ENCODE assay signal across 24 mouse cellular contexts in the genomic region with DNA sequence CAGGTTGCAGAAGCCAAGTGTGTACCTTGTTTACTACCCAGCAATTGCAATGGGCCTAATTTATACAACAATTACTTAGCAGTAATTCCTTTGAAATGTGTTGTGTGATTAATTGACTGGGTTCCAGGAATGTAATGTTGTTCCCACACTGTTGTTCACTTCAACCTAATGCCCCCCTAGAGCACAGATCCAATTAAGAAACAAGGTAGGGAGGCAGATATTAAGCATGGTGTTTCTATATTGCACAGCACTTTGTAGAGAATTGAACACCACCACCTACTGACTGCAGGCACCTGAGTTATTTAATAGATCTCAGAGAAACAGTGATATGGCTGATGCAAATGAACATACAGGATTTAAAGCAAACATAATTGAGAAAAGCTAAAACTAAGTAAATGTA.
DNase-seq lines count a peak whose midpoint lies in the region; ATAC-seq and TF ChIP-seq lines count a peak whose summit lies in the region.
"Had no signal": no experiment of that assay in that cellular context is flagged by ENCODE, and none has a peak within 500 bp of the region (broad histone marks: within the 10 kb centered on the region; RNA-seq: fewer than 3 reads in every experiment).

No protein-coding gene starts in this region.

- no peak overlapping the region for H3K4me3 ChIP-seq in forebrain, embryonic 14.5 days (ENCODE audit: low read depth, low read length)
- H3K4me3 ChIP-seq in forebrain, embryonic 10.5 days = no peak overlapping the region
- no peak overlapping the region for H3K4me3 ChIP-seq in hindbrain, postnatal 0 days (ENCODE audit: low read length)
- no peak overlapping the region for H3K4me3 ChIP-seq in hindbrain, embryonic 10.5 days
- no peak overlapping the region for H3K4me3 ChIP-seq in midbrain, postnatal 0 days (ENCODE audit: low read depth, low read length)
- H3K4me3 ChIP-seq in midbrain, embryonic 13.5 days (replicated peaks) = no peak overlapping the region
- H3K4me3 ChIP-seq: embryonic facial prominence, embryonic 15.5 days; erythroblast, embryonic 14.5 days; heart, adult 2 months; heart, embryonic 15.5 days had no signal

- TF ChIP-seq CTCF in hindbrain, postnatal 0 days (IDR thresholded peaks at IDR 0.05; ENCODE audit: low read depth) = 0 out of 2 replicates have a peak, but pooled peaks have one; percentile 9
- TF ChIP-seq CTCF in midbrain, postnatal 0 days (IDR thresholded peaks at IDR 0.05) = no peak

- H3K9me3 ChIP-seq in forebrain, embryonic 14.5 days (replicated peaks; ENCODE audit: control insufficient read depth, low read length) = no peaks in the 10 kb centered on the region
- H3K9me3 ChIP-seq in forebrain, embryonic 10.5 days = no peaks in the 10 kb centered on the region
- H3K9me3 ChIP-seq in hindbrain, postnatal 0 days (ENCODE audit: low read length) = no peaks in the 10 kb centered on the region
- no peaks in the 10 kb centered on the region for H3K9me3 ChIP-seq in hindbrain, embryonic 10.5 days
- H3K9me3 ChIP-seq in midbrain, postnatal 0 days (ENCODE audit: low read length) = no peaks in the 10 kb centered on the region
- no peaks in the 10 kb centered on the region for H3K9me3 ChIP-seq in midbrain, embryonic 13.5 days
- H3K9me3 ChIP-seq: embryonic facial prominence, embryonic 15.5 days; G1E; heart, embryonic 15.5 days had no signal

- H3K4me1 ChIP-seq in forebrain, embryonic 14.5 days (ENCODE audit: control insufficient read depth, insufficient read depth, low read length) = no peaks in the 10 kb centered on the region; the same call in 1 of the 2 replicates
- peaks cover 31% of the 10 kb centered on the region for H3K4me1 ChIP-seq in forebrain, embryonic 10.5 days
- H3K4me1 ChIP-seq in hindbrain, postnatal 0 days (ENCODE audit: insufficient read depth, low read length) = 0 out of 2 replicates have a peak, but pooled peaks cover 6% of the 10 kb centered on the region
- peaks cover 10% of the 10 kb centered on the region for H3K4me1 ChIP-seq in hindbrain, embryonic 10.5 days (replicated peaks)
- no peaks in the 10 kb centered on the region for H3K4me1 ChIP-seq in midbrain, postnatal 0 days (ENCODE audit: insufficient read depth, low read length)
- H3K4me1 ChIP-seq in midbrain, embryonic 13.5 days (replicated peaks) = peaks cover 6% of the 10 kb centered on the region; the same call in 1 of the 2 replicates
- H3K4me1 ChIP-seq: embryonic facial prominence, embryonic 15.5 days had no signal

- H3K9ac ChIP-seq in forebrain, embryonic 14.5 days (ENCODE audit: low read length) = no peak overlapping the region
- no peak overlapping the region for H3K9ac ChIP-seq in hindbrain, postnatal 0 days (replicated peaks; ENCODE audit: low read length)
- H3K9ac ChIP-seq in midbrain, postnatal 0 days (replicated peaks; ENCODE audit: low read length, poor library complexity, severe bottlenecking) = no peak overlapping the region
- no peak overlapping the region for H3K9ac ChIP-seq in midbrain, embryonic 13.5 days (replicated peaks)
- H3K9ac ChIP-seq: embryonic facial prominence, embryonic 15.5 days; heart, embryonic 15.5 days had no signal

- H3K27ac ChIP-seq in forebrain, embryonic 14.5 days (ENCODE audit: low read depth, low read length) = no peak overlapping the region
- no peak overlapping the region for H3K27ac ChIP-seq in forebrain, embryonic 10.5 days
- no peak overlapping the region for H3K27ac ChIP-seq in hindbrain, postnatal 0 days
- no peak overlapping the region for H3K27ac ChIP-seq in hindbrain, embryonic 10.5 days
- H3K27ac ChIP-seq in midbrain, postnatal 0 days (ENCODE audit: low read depth, low read length) = no peak overlapping the region
- no peak overlapping the region for H3K27ac ChIP-seq in midbrain, embryonic 13.5 days
- H3K27ac ChIP-seq: embryonic facial prominence, embryonic 15.5 days; heart, adult 2 months; heart, embryonic 15.5 days had no signal

- DNase-seq in forebrain, embryonic 14.5 days (ENCODE audit: low spot score) = no peak
- no peak for DNase-seq in forebrain, embryonic 10.5 days (ENCODE audit: extremely low spot score, low spot score)
- DNase-seq in hindbrain, postnatal 0 days (ENCODE audit: low spot score) = no peak
- DNase-seq in hindbrain, embryonic 10.5 days (ENCODE audit: low spot score) = no peak
- peak; percentile 20 for DNase-seq in midbrain, postnatal 0 days (ENCODE audit: low spot score)
- DNase-seq in natural killer cell, adult 2 months (ENCODE audit: low spot score in 2 of 2) = no peak
- DNase-seq: adrenal gland, adult 8-10 months; adrenal gland, postnatal 36 days; B cell, adult 2 months; cerebellum, adult 11 months; cerebellum, adult 8-10 months; cerebellum, postnatal 14 days; embryo, embryonic 11 days; gastrocnemius, postnatal 10 days; heart, adult 2 months; heart, postnatal 14 days had no signal

- H3K27me3 ChIP-seq in forebrain, embryonic 14.5 days (replicated peaks; ENCODE audit: control insufficient read depth, insufficient read depth, low read length) = 0 out of 2 replicates have a peak, but pooled peaks cover 4% of the 10 kb centered on the region
- H3K27me3 ChIP-seq in forebrain, embryonic 10.5 days (ENCODE audit: poor library complexity, severe bottlenecking) = peaks cover 39% of the 10 kb centered on the region
- no peaks in the 10 kb centered on the region for H3K27me3 ChIP-seq in hindbrain, postnatal 0 days (ENCODE audit: insufficient read depth, low read length)
- H3K27me3 ChIP-seq in hindbrain, embryonic 10.5 days (ENCODE audit: insufficient read depth, poor library complexity, severe bottlenecking) = no peaks in the 10 kb centered on the region
- no peaks in the 10 kb centered on the region for H3K27me3 ChIP-seq in midbrain, postnatal 0 days (ENCODE audit: insufficient read depth, low read length)
- no peaks in the 10 kb centered on the region for H3K27me3 ChIP-seq in midbrain, embryonic 13.5 days
- H3K27me3 ChIP-seq: embryonic facial prominence, embryonic 15.5 days; heart, embryonic 15.5 days had no signal

- no peaks in the 10 kb centered on the region for H3K36me3 ChIP-seq in forebrain, embryonic 14.5 days (ENCODE audit: control insufficient read depth, insufficient read depth, low read length)
- H3K36me3 ChIP-seq in forebrain, embryonic 10.5 days (replicated peaks) = no peaks in the 10 kb centered on the region
- no peaks in the 10 kb centered on the region for H3K36me3 ChIP-seq in hindbrain, postnatal 0 days (ENCODE audit: insufficient read depth, low read length)
- no peaks in the 10 kb centered on the region for H3K36me3 ChIP-seq in hindbrain, embryonic 10.5 days
- H3K36me3 ChIP-seq in midbrain, postnatal 0 days (ENCODE audit: insufficient read depth, low read length) = no peaks in the 10 kb centered on the region
- H3K36me3 ChIP-seq in midbrain, embryonic 13.5 days = no peaks in the 10 kb centered on the region
- H3K36me3 ChIP-seq: embryonic facial prominence, embryonic 15.5 days; heart, embryonic 15.5 days had no signal

- ATAC-seq in forebrain, embryonic 14.5 days = 0 out of 2 replicates have a peak, but pooled peaks have one; percentile 26
- ATAC-seq in hindbrain, postnatal 0 days = no peak
- no peak for ATAC-seq in midbrain, postnatal 0 days (ENCODE audit: low FRiP score)
- ATAC-seq in midbrain, embryonic 13.5 days = no peak
- ATAC-seq: CD4-positive, CD25-positive, alpha-beta regulatory T cell, adult 4 months; forebrain, embryonic 16.5 days had no signal

- H3K4me2 ChIP-seq in forebrain, embryonic 14.5 days (ENCODE audit: low read length) = no peak overlapping the region
- H3K4me2 ChIP-seq in hindbrain, postnatal 0 days (ENCODE audit: low read depth, low read length) = no peak overlapping the region
- H3K4me2 ChIP-seq in midbrain, postnatal 0 days (ENCODE audit: low read depth, low read length, poor library complexity, severe bottlenecking) = no peak overlapping the region
- no peak overlapping the region for H3K4me2 ChIP-seq in midbrain, embryonic 13.5 days (replicated peaks)
- H3K4me2 ChIP-seq: embryonic facial prominence, embryonic 15.5 days; heart, embryonic 11.5 days; heart, embryonic 15.5 days had no signal
